Mouse (Mus musculus) MEL-GATA-1-ER (cell line): ENCODE data around the gene Cutc.

Experiments used
- DNase-seq: peaks from one replicate; pipeline ENCODE4 v3.0.0-alpha.2; 2012; ENCODE audit warnings: low read depth; ENCODE audit errors: extremely low read depth

Gene Cutc

GRCm38 (mm10) chr19:43793951-43794350 is 41.2 kb downstream of the Cutc start:
- no peak for DNase-seq

- no peak for DNase-seq
These were observed 42.7 kb downstream of the Cutc start for GRCm38 (mm10) chr19:43795511-43795910.

- no peak for DNase-seq
These were observed 44.4 kb downstream of the Cutc start for GRCm38 (mm10) chr19:43797216-43797615.

- DNase-seq = peak; percentile 51
These were observed 48.7 kb downstream of the Cutc start for GRCm38 (mm10) chr19:43801427-43802051.

GRCm38 (mm10) chr19:43803866-43804265 is 51.1 kb downstream of the Cutc start:
- no peak for DNase-seq

GRCm38 (mm10) chr19:43809331-43809730 is 56.5 kb downstream of the Cutc start:
- no peak for DNase-seq

- DNase-seq = no peak
These were observed 58.6 kb downstream of the Cutc start for GRCm38 (mm10) chr19:43811419-43811818.

- DNase-seq = no peak
These were observed 60.5 kb downstream of the Cutc start for GRCm38 (mm10) chr19:43813315-43813714.

GRCm38 (mm10) chr19:43815661-43816414 is 63.0 kb downstream of the Cutc start:
- DNase-seq = peak; percentile 62
